ENCODE assay signal across 9 mouse cellular contexts in genomic region chr8:117335423-117335822, GRCm38 (mm10).
DNase-seq lines count a peak whose midpoint lies in the region; ATAC-seq lines count a peak whose summit lies in the region.
"Had no signal": no experiment of that assay in that cellular context is flagged by ENCODE, and none has a peak within 500 bp of the region (broad histone marks: within the 10 kb centered on the region; RNA-seq: fewer than 3 reads in every experiment).

No protein-coding gene starts in this region.

- peak; percentile 28 for DNase-seq in gastrocnemius, postnatal 10 days
- DNase-seq in gastrocnemius, postnatal 4 days (ENCODE audit: low spot score in 2 of 2): no peak
- DNase-seq in urinary bladder, adult 18-20 months (ENCODE audit: low spot score in 2 of 2): peak; percentile 55 to 62
- no peak for DNase-seq in urinary bladder, postnatal 4 days (ENCODE audit: low spot score in 2 of 2)
- DNase-seq in frontal cortex, postnatal 14 days (ENCODE audit: low spot score in 2 of 2): no peak
- no peak for DNase-seq in layer of hippocampus, postnatal 36 days
- no peak for DNase-seq in thymus, postnatal 4 days

- ATAC-seq in limb, embryonic 13.5 days (ENCODE audit: low FRiP score, low read depth): no peak

- no peaks in the 10 kb centered on the region for H3K27me3 ChIP-seq in limb, embryonic 13.5 days

- H3K36me3 ChIP-seq in limb, embryonic 13.5 days: no peaks in the 10 kb centered on the region

- H3K9ac ChIP-seq in limb, embryonic 13.5 days: no peak overlapping the region

- peaks cover 66% of the 10 kb centered on the region for H3K4me1 ChIP-seq in limb, embryonic 13.5 days

- peak overlapping the region; percentile 2; the same call in 1 of the 2 replicates for H3K27ac ChIP-seq in limb, embryonic 13.5 days

- no peaks in the 10 kb centered on the region for H3K9me3 ChIP-seq in limb, embryonic 13.5 days

- WGBS in limb, embryonic 13.5 days: 40% methylated on average over 8 of the region's 8 CpGs

- H3K4me3 ChIP-seq in limb, embryonic 13.5 days: no peak overlapping the region
- H3K4me3 ChIP-seq: myocyte had no signal

- H3K4me2 ChIP-seq in limb, embryonic 13.5 days (replicated peaks): 0 out of 2 replicates have a peak overlapping the region, but pooled peaks have one; percentile 16

Comparison
In these comparisons a context has a peak if more than half of its experiments do, and no peak if none do; other contexts are left out.
1. DNase-seq: peak in gastrocnemius, postnatal 10 days (single experiment) and urinary bladder, adult 18-20 months (2 of 2); none in gastrocnemius, postnatal 4 days (0 of 2), urinary bladder, postnatal 4 days (0 of 2), frontal cortex, postnatal 14 days (0 of 2), layer of hippocampus, postnatal 36 days (0 of 2) and thymus, postnatal 4 days (single experiment).